Mouse (Mus musculus) ES-E14 (cell line): ENCODE data around the gene Lmntd1.

Source experiments
- ZC3H11A ChIP-seq: IDR thresholded peaks from 2 replicates; pipeline ENCODE4 v1.6.1; 2012; ENCODE audit warnings: low read depth, mild to moderate bottlenecking, inconsistent platforms, low read length, borderline replicate concordance
- ZNF384 ChIP-seq: IDR thresholded peaks from 2 replicates; pipeline ENCODE4 v1.6.1; 2012; ENCODE audit warnings: low read depth, low read length, inconsistent platforms

DNA sequence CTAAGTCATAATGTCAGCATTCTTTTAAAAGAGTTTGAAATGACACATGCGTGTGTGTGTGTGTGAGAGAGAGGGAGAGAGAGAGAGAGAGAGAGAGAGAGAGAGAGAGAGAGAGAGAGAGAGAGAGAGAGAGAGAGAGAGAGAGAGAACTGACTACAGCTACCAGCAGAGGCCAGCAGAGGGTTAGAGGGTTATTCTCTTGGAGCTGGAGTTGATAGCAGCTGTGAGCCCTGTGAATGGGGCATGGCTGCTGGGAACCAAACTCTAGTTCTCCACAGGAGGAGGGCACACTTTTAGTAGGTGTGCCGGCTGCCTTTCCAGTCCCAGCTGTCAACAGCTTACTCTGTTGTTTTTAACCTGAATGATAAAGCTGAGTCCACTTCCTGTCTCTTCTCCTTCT, 242.1 kb downstream of the Lmntd1 start:
- no peak for TF ChIP-seq ZC3H11A
- TF ChIP-seq ZNF384, result no peak
